In genomic region chr13:55445361-55446091, GRCm38 (mm10) we compare ENCODE assay signal across 8 mouse cellular contexts. TPM values are rescaled to one million over a fixed set of nuclear protein-coding genes. Genes with fewer than 3 reads are reported as not detected.
DNase-seq lines count a peak whose midpoint lies in the region; ATAC-seq and TF ChIP-seq lines count a peak whose summit lies in the region.

No protein-coding gene starts in this region.

- peak overlapping the region; percentile 70 for H3K4me3 ChIP-seq in lung, postnatal 0 days (ENCODE audit: low read depth, low read length)
- H3K4me3 ChIP-seq in cortical plate, adult 2 months (ENCODE audit: insufficient read depth, low read length) = peak overlapping the region; percentile 69
- H3K4me3 ChIP-seq in hindbrain, embryonic 15.5 days = peak overlapping the region; percentile 92
- peak overlapping the region; percentile 80 for H3K4me3 ChIP-seq in midbrain, embryonic 16.5 days (ENCODE audit: low read depth, low read length)

- ATAC-seq in lung, postnatal 0 days = no peak
- no peak for ATAC-seq in hindbrain, embryonic 15.5 days (ENCODE audit: low FRiP score, low read depth)
- no peak; the same call in 1 of the 2 replicates for ATAC-seq in midbrain, embryonic 16.5 days
- no peak for ATAC-seq in megakaryocyte-erythroid progenitor cell, adult 5-6 weeks (replicated peaks; ENCODE audit: low FRiP score, low TSS enrichment, poor library complexity, severe bottlenecking)

- H3K27me3 ChIP-seq in lung, postnatal 0 days (replicated peaks; ENCODE audit: insufficient read depth, low read length) = no peaks in the 10 kb centered on the region
- no peaks in the 10 kb centered on the region for H3K27me3 ChIP-seq in hindbrain, embryonic 15.5 days
- H3K27me3 ChIP-seq in midbrain, embryonic 16.5 days (ENCODE audit: control insufficient read depth, insufficient read depth, low read depth, low read length) = no peaks in the 10 kb centered on the region

- no peak for TF ChIP-seq EP300 in lung, postnatal 0 days (IDR thresholded peaks at IDR 0.05)

- peak overlapping the region; percentile 95 for H3K27ac ChIP-seq in lung, postnatal 0 days (ENCODE audit: low read length)
- peak overlapping the region; percentile 72; the same call in 1 of the 2 replicates for H3K27ac ChIP-seq in cortical plate, adult 2 months (ENCODE audit: insufficient read depth, low read length)
- H3K27ac ChIP-seq in hindbrain, embryonic 15.5 days (replicated peaks) = peak overlapping the region; percentile 97
- peak overlapping the region; percentile 90 for H3K27ac ChIP-seq in midbrain, embryonic 16.5 days (ENCODE audit: low read length)

- H3K4me2 ChIP-seq in lung, postnatal 0 days (replicated peaks; ENCODE audit: low read depth, low read length) = peak overlapping the region; percentile 90
- H3K4me2 ChIP-seq in hindbrain, embryonic 15.5 days = peak overlapping the region; percentile 94
- peak overlapping the region; percentile 90 for H3K4me2 ChIP-seq in midbrain, embryonic 16.5 days (ENCODE audit: low read length)

- no peak for DNase-seq in lung, postnatal 0 days (ENCODE audit: low spot score)
- no peak for DNase-seq in lung, postnatal 36 days
- DNase-seq in layer of hippocampus, adult 9-10 months (ENCODE audit: low spot score) = no peak
- no peak for DNase-seq in cerebellum, adult 11 months

- 0 out of 2 replicates have a peak, but pooled peaks have one; percentile 6 for TF ChIP-seq CTCF in lung, postnatal 0 days (IDR thresholded peaks at IDR 0.05)
- TF ChIP-seq CTCF in cortical plate, adult 2 months (IDR thresholded peaks at IDR 0.05; ENCODE audit: extremely low read depth, insufficient read depth, low read length) = no peak

- peak overlapping the region; percentile 84 for H3K9ac ChIP-seq in lung, postnatal 0 days (replicated peaks; ENCODE audit: low read depth)
- peak overlapping the region; percentile 96 for H3K9ac ChIP-seq in hindbrain, embryonic 15.5 days
- H3K9ac ChIP-seq in midbrain, embryonic 16.5 days (ENCODE audit: low read depth, low read length) = peak overlapping the region; percentile 93

- no peak for TF ChIP-seq POLR2A in cortical plate, adult 2 months (IDR thresholded peaks at IDR 0.05; ENCODE audit: extremely low read depth, insufficient read depth, low read length)

- 0 out of 2 replicates have a peak, but pooled peaks cover 1% of the 10 kb centered on the region for H3K36me3 ChIP-seq in lung, postnatal 0 days (ENCODE audit: insufficient read depth, low read length)
- peaks cover 5% of the 10 kb centered on the region for H3K36me3 ChIP-seq in hindbrain, embryonic 15.5 days
- peaks cover 1% of the 10 kb centered on the region; the same call in 1 of the 2 replicates for H3K36me3 ChIP-seq in midbrain, embryonic 16.5 days (ENCODE audit: control insufficient read depth, insufficient read depth, low read length)

- H3K9me3 ChIP-seq in lung, postnatal 0 days (ENCODE audit: low read length) = no peaks in the 10 kb centered on the region
- no peaks in the 10 kb centered on the region for H3K9me3 ChIP-seq in hindbrain, embryonic 15.5 days
- H3K9me3 ChIP-seq in midbrain, embryonic 16.5 days (replicated peaks; ENCODE audit: control insufficient read depth, low read length, poor library complexity, severe bottlenecking) = no peaks in the 10 kb centered on the region

- under 1% methylated on average over 44 of the region's 66 CpGs for WGBS in lung, postnatal 0 days
- under 1% methylated on average over 66 of the region's 66 CpGs for WGBS in hindbrain, embryonic 15.5 days
- under 1% methylated on average over 46 of the region's 66 CpGs for WGBS in midbrain, embryonic 16.5 days

- peaks cover 10% of the 10 kb centered on the region; the same call in 1 of the 2 replicates for H3K4me1 ChIP-seq in lung, postnatal 0 days (ENCODE audit: insufficient read depth, low read depth, low read length)
- H3K4me1 ChIP-seq in cortical plate, adult 2 months (ENCODE audit: control insufficient read depth, insufficient read depth, low read length) = peaks cover 5% of the 10 kb centered on the region
- H3K4me1 ChIP-seq in hindbrain, embryonic 15.5 days (replicated peaks) = peaks cover 33% of the 10 kb centered on the region
- peaks cover 23% of the 10 kb centered on the region for H3K4me1 ChIP-seq in midbrain, embryonic 16.5 days (ENCODE audit: control insufficient read depth, insufficient read depth, low read length)

RNA-seq across cellular contexts. Expression of gene Grk6, which starts 0.7 kb away (rescaled TPM):
- polyA plus RNA-seq in lung, postnatal 0 days (2015; fragmentation: Nextera tagmentation; extraction: Ambion mirVana) = 20.4 and 20.5 TPM in 2 replicates
- 75.3 and 80.1 TPM in 2 replicates for polyA plus RNA-seq in cortical plate, adult 2 months (2012; rRNA removed)
- 38.2 and 40.7 TPM in 2 replicates for polyA plus RNA-seq in hindbrain, embryonic 15.5 days (2015; fragmentation: Nextera tagmentation; extraction: Ambion mirVana)
- polyA plus RNA-seq in midbrain, embryonic 16.5 days (2015; fragmentation: Nextera tagmentation; extraction: Ambion mirVana) = 28.3 and 31.8 TPM in 2 replicates
- total RNA-seq in megakaryocyte-erythroid progenitor cell, adult 5-6 weeks (2014; fragmentation: Nextera tagmentation) = 61.4 and 80.6 TPM in 2 replicates
- 67.7 and 82.4 TPM in 2 replicates for total RNA-seq in megakaryocyte-erythroid progenitor cell, adult 5-6 weeks (2017)

RNA-seq across cellular contexts. Expression of gene Prr7, which starts 18.5 kb away (rescaled TPM):
- polyA plus RNA-seq in lung, postnatal 0 days (2015; fragmentation: Nextera tagmentation; extraction: Ambion mirVana) = 0.17 and 0.45 TPM in 2 replicates
- polyA plus RNA-seq in cortical plate, adult 2 months (2012; rRNA removed) = 68.1 and 73.5 TPM in 2 replicates
- polyA plus RNA-seq in hindbrain, embryonic 15.5 days (2015; fragmentation: Nextera tagmentation; extraction: Ambion mirVana) = 4.6 and 5.1 TPM in 2 replicates
- polyA plus RNA-seq in midbrain, embryonic 16.5 days (2015; fragmentation: Nextera tagmentation; extraction: Ambion mirVana) = 5.0 and 5.6 TPM in 2 replicates
- not detected in 2 replicates for total RNA-seq in megakaryocyte-erythroid progenitor cell, adult 5-6 weeks (2014; fragmentation: Nextera tagmentation)
- total RNA-seq in megakaryocyte-erythroid progenitor cell, adult 5-6 weeks (2017) = not detected in 2 replicates

RNA-seq across cellular contexts. Expression of gene F12, which starts 18.9 kb away (rescaled TPM):
- not detected in 2 replicates for polyA plus RNA-seq in lung, postnatal 0 days (2015; fragmentation: Nextera tagmentation; extraction: Ambion mirVana)
- 0.63 and 1.0 TPM in 2 replicates for polyA plus RNA-seq in cortical plate, adult 2 months (2012; rRNA removed)
- polyA plus RNA-seq in hindbrain, embryonic 15.5 days (2015; fragmentation: Nextera tagmentation; extraction: Ambion mirVana) = 0.17 and 0.66 TPM in 2 replicates
- 0.31 TPM in 1 of 2 replicates, not detected in the other for polyA plus RNA-seq in midbrain, embryonic 16.5 days (2015; fragmentation: Nextera tagmentation; extraction: Ambion mirVana)
- total RNA-seq in megakaryocyte-erythroid progenitor cell, adult 5-6 weeks (2014; fragmentation: Nextera tagmentation) = not detected in 2 replicates
- total RNA-seq in megakaryocyte-erythroid progenitor cell, adult 5-6 weeks (2017) = not detected in 2 replicates

RNA-seq across cellular contexts. Expression of gene Pfn3, which starts 30.5 kb away (rescaled TPM):
- polyA plus RNA-seq in lung, postnatal 0 days (2015; fragmentation: Nextera tagmentation; extraction: Ambion mirVana) = not detected in 2 replicates
- 0.40 and 0.56 TPM in 2 replicates for polyA plus RNA-seq in cortical plate, adult 2 months (2012; rRNA removed)
- 0.72 and 1.1 TPM in 2 replicates for polyA plus RNA-seq in hindbrain, embryonic 15.5 days (2015; fragmentation: Nextera tagmentation; extraction: Ambion mirVana)
- polyA plus RNA-seq in midbrain, embryonic 16.5 days (2015; fragmentation: Nextera tagmentation; extraction: Ambion mirVana) = 0.57 and 0.98 TPM in 2 replicates
- total RNA-seq in megakaryocyte-erythroid progenitor cell, adult 5-6 weeks (2014; fragmentation: Nextera tagmentation) = not detected in 2 replicates
- not detected in 2 replicates for total RNA-seq in megakaryocyte-erythroid progenitor cell, adult 5-6 weeks (2017)

RNA-seq across cellular contexts. Expression of gene Dbn1, which starts 42.4 kb away (rescaled TPM):
- 43.0 and 50.6 TPM in 2 replicates for polyA plus RNA-seq in lung, postnatal 0 days (2015; fragmentation: Nextera tagmentation; extraction: Ambion mirVana)
- polyA plus RNA-seq in cortical plate, adult 2 months (2012; rRNA removed) = 336 and 368 TPM in 2 replicates
- 498 and 572 TPM in 2 replicates for polyA plus RNA-seq in hindbrain, embryonic 15.5 days (2015; fragmentation: Nextera tagmentation; extraction: Ambion mirVana)
- polyA plus RNA-seq in midbrain, embryonic 16.5 days (2015; fragmentation: Nextera tagmentation; extraction: Ambion mirVana) = 617 and 675 TPM in 2 replicates
- 0.84 TPM in 1 of 2 replicates, not detected in the other for total RNA-seq in megakaryocyte-erythroid progenitor cell, adult 5-6 weeks (2014; fragmentation: Nextera tagmentation)
- total RNA-seq in megakaryocyte-erythroid progenitor cell, adult 5-6 weeks (2017) = 2.4 TPM in 1 of 2 replicates, not detected in the other

Comparison
In these comparisons a context has a peak if more than half of its experiments do, and no peak if none do; other contexts are left out.
1. RNA of gene Prr7, which starts 18.5 kb away (polyA plus RNA-seq): 68.1 to 73.5 TPM in cortical plate, adult 2 months; 5.0 to 5.6 TPM in midbrain, embryonic 16.5 days, 4.6 to 5.1 TPM in hindbrain, embryonic 15.5 days and 0.17 to 0.45 TPM in lung, postnatal 0 days; every median in the first group is over 10 times any median in the second.
2. Peak in every context shown above with its lines, with median percentiles within 50 percentile points of each other: H3K27ac ChIP-seq, H3K4me2 ChIP-seq, H3K4me3 ChIP-seq and H3K9ac ChIP-seq.